Mouse (Mus musculus) embryonic fibroblast, embryonic 13.5 days (primary cell): ENCODE measurements around the gene Ndufv2.

Experiments
- CTCF ChIP-seq: IDR thresholded peaks from 2 replicates; pipeline ENCODE4 v1.5.1; 2011; ENCODE audit warnings: mild to moderate bottlenecking, control low read depth, low read length, moderate library complexity, borderline replicate concordance; ENCODE audit not compliant: insufficient read depth
- POLR2A ChIP-seq: IDR thresholded peaks from 2 replicates; pipeline ENCODE4 v1.6.1; 2011; ENCODE audit warnings: low read depth, mild to moderate bottlenecking, control low read depth, low read length, moderate library complexity

GRCm38 (mm10) chr17:66077437-66077850, 23.9 kb downstream of the Ndufv2 start:
- no peak for TF ChIP-seq POLR2A
- TF ChIP-seq CTCF: no peak
